Mouse (Mus musculus) lung, postnatal 0 days (tissue): ENCODE data around the gene Sccpdh. TPM values are rescaled to one million over a fixed set of nuclear protein-coding genes. Genes with fewer than 3 reads are reported as not detected.
"Not testable (repeated sequence)": the region's sequence is repeated elsewhere in the genome, so short reads cannot be mapped to it uniquely, and the experiment has no call there.

ENCODE experiments used
- ATAC-seq: fragments of 200-750 bp; cut with Nextera tagmentation; 2 replicates; pipeline ENCODE4 v1.8.0; 2017; ENCODE audit warnings: moderate library complexity
- DNase-seq: peaks from one replicate; pipeline ENCODE4 v3.0.0-alpha.2; 2016; ENCODE audit warnings: low spot score
- H3K27ac ChIP-seq: fragments of 300-500 bp; sonication (generic); 2 replicates; pipeline ENCODE4 v1.5.1; 2014; ENCODE audit warnings: antibody characterized with exemption, mild to moderate bottlenecking, low read length, mixed read lengths
- H3K27me3 ChIP-seq: fragments of 300-500 bp; sonication (generic); replicated peaks from 2 replicates; pipeline ENCODE4 v1.6.1; 2014; ENCODE audit warnings: low read length, mixed read lengths; ENCODE audit not compliant: insufficient read depth
- H3K36me3 ChIP-seq: fragments of 300-500 bp; sonication (generic); 2 replicates; pipeline ENCODE4 v1.6.1; 2014; ENCODE audit warnings: low read length, mixed read lengths; ENCODE audit not compliant: insufficient read depth
- H3K4me1 ChIP-seq: fragments of 300-500 bp; sonication (generic); 2 replicates; pipeline ENCODE4 v1.6.1; 2014; ENCODE audit warnings: antibody characterized with exemption, low read depth, low read length, mixed read lengths; ENCODE audit not compliant: insufficient read depth
- H3K4me2 ChIP-seq: fragments of 300-500 bp; sonication (generic); replicated peaks from 2 replicates; pipeline ENCODE4 v1.6.1; 2014; ENCODE audit warnings: low read depth, mild to moderate bottlenecking, low read length, moderate library complexity, mixed read lengths
- H3K4me3 ChIP-seq: fragments of 300-500 bp; sonication (generic); 2 replicates; pipeline ENCODE4 v1.5.1; 2014; ENCODE audit warnings: low read depth, low read length
- H3K9ac ChIP-seq: fragments of 300-500 bp; sonication (generic); replicated peaks from 2 replicates; pipeline ENCODE4 v1.6.1; 2014; ENCODE audit warnings: low read depth, mild to moderate bottlenecking
- H3K9me3 ChIP-seq: fragments of 300-500 bp; sonication (generic); 2 replicates; pipeline ENCODE4 v1.6.1; 2016; ENCODE audit warnings: low read length, mixed read lengths
- CTCF ChIP-seq: IDR thresholded peaks from 2 replicates; pipeline ENCODE4 v1.5.1; 2016; ENCODE audit warnings: antibody characterized with exemption, mild to moderate bottlenecking
- EP300 ChIP-seq: IDR thresholded peaks from 2 replicates; pipeline ENCODE4 v1.6.1; 2016; ENCODE audit warnings: antibody characterized with exemption, mild to moderate bottlenecking, control low read depth
- WGBS: fragments of 180-500 bp; shearing (Covaris S2); extraction: QIAGEN DNeasy Blood & Tissue Kit; methylation state at CpG from one replicate; pipeline ENCODE4 v1.1.7; 2014; 5-methylcytosine and 5-hydroxymethylcytosine counted together
- polyA plus RNA-seq: library from polyadenylated mRNA; unstranded; fragments of >200 nt; fragmentation: Nextera tagmentation; extraction: Ambion mirVana; gene quantifications from 2 replicates; pipeline ENCODE4 v1.2.1, GENCODE M21; 2015

Sccpdh gene
- polyA plus RNA-seq, 1 experiment from 2014 or later, result 54.1 TPM

GRCm38 (mm10) chr1:179645101-179645979 lies 22.7 kb upstream of the Sccpdh start:
- peak; percentile 90 for TF ChIP-seq CTCF
- TF ChIP-seq EP300, result no peak
- DNase-seq, result peak; percentile 88
- no peaks in the 10 kb centered on the region for H3K4me1 ChIP-seq
- H3K36me3 ChIP-seq, result no peaks in the 10 kb centered on the region
- 0 out of 2 replicates have a peak overlapping the region, but pooled peaks have one; percentile 32 for H3K4me2 ChIP-seq
- H3K9me3 ChIP-seq, result no peaks in the 10 kb centered on the region
- H3K27me3 ChIP-seq, result no peaks in the 10 kb centered on the region
- H3K27ac ChIP-seq, result no peak overlapping the region
- no peak overlapping the region for H3K4me3 ChIP-seq
- WGBS, result 60% methylated on average over 13 of the region's 13 CpGs
- ATAC-seq, result peak; percentile 80
- no peak overlapping the region for H3K9ac ChIP-seq

- H3K4me2 ChIP-seq, result 0 out of 2 replicates have a peak overlapping the region, but pooled peaks have one; percentile 32
- no peaks in the 10 kb centered on the region for H3K36me3 ChIP-seq
- H3K9ac ChIP-seq, result no peak overlapping the region
- no peaks in the 10 kb centered on the region for H3K9me3 ChIP-seq
- no peak overlapping the region for H3K4me3 ChIP-seq
- 24% methylated on average over 4 of the region's 4 CpGs for WGBS
- DNase-seq (no peak), ATAC-seq (no peak; the same call in 1 of the 2 replicates)
- H3K4me1 ChIP-seq, result no peaks in the 10 kb centered on the region
- H3K27me3 ChIP-seq, result no peaks in the 10 kb centered on the region
- H3K27ac ChIP-seq, result no peak overlapping the region
- TF ChIP-seq CTCF (no peak), EP300 (no peak)
These were observed 22.1 kb upstream of the Sccpdh start for GRCm38 (mm10) chr1:179645980-179646268.

DNA sequence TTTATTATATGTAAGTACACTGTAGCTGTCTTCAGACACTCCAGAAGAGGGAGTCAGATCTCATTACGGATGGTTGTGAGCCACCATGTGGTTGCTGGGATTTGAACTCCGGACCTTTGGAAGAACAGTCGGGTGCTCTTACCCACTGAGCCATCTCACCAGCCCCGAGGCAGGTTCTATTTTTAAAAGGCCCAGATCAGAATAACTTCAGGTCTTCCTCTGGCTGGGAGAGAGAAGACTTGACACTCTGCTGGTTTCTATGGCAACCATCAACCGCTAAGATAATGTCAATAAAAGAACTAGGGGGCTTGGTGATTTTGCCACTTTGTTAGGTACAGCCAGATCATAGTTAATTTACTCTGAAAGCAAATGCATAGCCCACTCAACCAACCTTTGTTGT lies 19.3 kb upstream of the Sccpdh start:
- H3K27me3 ChIP-seq, H3K36me3 ChIP-seq, H3K4me1 ChIP-seq, DNase-seq, H3K9me3 ChIP-seq, H3K4me3 ChIP-seq, ATAC-seq, H3K27ac ChIP-seq, H3K9ac ChIP-seq: not testable (repeated sequence)
- 0 out of 2 replicates have a peak overlapping the region, but pooled peaks have one; percentile 5 for H3K4me2 ChIP-seq
- WGBS, result 56% methylated on average over 4 of the region's 5 CpGs

DNA sequence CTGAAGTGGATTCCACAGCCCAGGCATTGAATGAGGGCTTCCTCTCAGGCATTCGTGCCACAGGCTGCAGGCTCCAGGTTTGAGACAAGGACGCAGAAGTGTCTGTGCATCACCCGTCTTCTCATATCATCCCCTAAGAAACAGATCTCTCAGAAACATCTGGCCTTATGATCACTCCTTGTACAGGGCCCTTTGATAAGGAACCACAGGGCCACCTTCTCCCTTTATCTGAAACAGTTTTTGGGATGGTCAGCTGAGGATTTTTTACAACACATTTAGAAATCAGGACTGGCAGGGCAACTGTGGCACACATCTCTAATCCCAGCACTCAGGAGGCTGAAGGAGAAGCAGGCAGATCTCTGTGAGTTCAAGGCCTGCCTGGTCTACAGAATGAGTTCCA lies 18.7 kb upstream of the Sccpdh start:
- Histone ChIP-seq H3K9me3 (no peaks in the 10 kb centered on the region), H3K4me2 (0 out of 2 replicates have a peak overlapping the region, but pooled peaks have one; percentile 5), H3K9ac (no peak overlapping the region), H3K27me3 (no peaks in the 10 kb centered on the region), H3K27ac (no peak overlapping the region), H3K4me1 (no peaks in the 10 kb centered on the region), H3K36me3 (no peaks in the 10 kb centered on the region), H3K4me3 (no peak overlapping the region)
- no peak for TF ChIP-seq CTCF
- TF ChIP-seq EP300, result no peak
- WGBS, result 50% methylated on average over 3 of the region's 3 CpGs
- ATAC-seq (no peak), DNase-seq (no peak)

DNA sequence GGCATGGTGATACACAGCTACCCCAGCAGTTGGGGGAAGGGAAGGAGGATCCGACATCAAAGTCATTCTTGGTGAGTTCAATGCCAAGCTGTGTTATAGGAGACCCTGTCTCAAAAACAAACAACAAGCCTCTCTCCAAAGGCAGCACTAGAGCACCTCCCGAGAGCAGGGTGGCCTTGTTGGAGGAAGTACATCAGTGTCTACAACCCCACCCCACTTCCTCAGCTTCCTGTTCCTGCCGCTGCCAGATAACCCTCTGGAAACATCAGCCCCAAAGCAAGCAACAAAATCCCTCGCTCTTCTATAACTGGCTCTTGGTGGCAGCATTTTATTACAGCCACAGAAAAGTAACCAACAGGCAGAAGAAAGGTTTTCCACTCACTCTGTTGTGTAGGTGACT lies 17.7 kb upstream of the Sccpdh start:
- H3K27me3 ChIP-seq, result no peaks in the 10 kb centered on the region
- DNase-seq (peak; percentile 47), ATAC-seq (peak; percentile 72)
- H3K9ac ChIP-seq, result no peak overlapping the region
- H3K9me3 ChIP-seq, result no peaks in the 10 kb centered on the region
- H3K4me2 ChIP-seq, result no peak overlapping the region
- TF ChIP-seq CTCF (peak; percentile 7; the same call in 1 of the 2 replicates), EP300 (peak; percentile 28; the same call in 1 of the 2 replicates)
- no peak overlapping the region for H3K4me3 ChIP-seq
- no peaks in the 10 kb centered on the region for H3K4me1 ChIP-seq
- WGBS, result 40% methylated on average over 4 of the region's 4 CpGs
- H3K27ac ChIP-seq, result peak overlapping the region; percentile 20
- no peaks in the 10 kb centered on the region for H3K36me3 ChIP-seq

GRCm38 (mm10) chr1:179651224-179651623 lies 16.8 kb upstream of the Sccpdh start:
- H3K27ac ChIP-seq, result no peak overlapping the region
- H3K36me3 ChIP-seq, result no peaks in the 10 kb centered on the region
- H3K9me3 ChIP-seq, result no peaks in the 10 kb centered on the region
- H3K4me2 ChIP-seq, result no peak overlapping the region
- no peak overlapping the region for H3K9ac ChIP-seq
- DNase-seq (no peak), ATAC-seq (no peak)
- no peak overlapping the region for H3K4me3 ChIP-seq
- no peaks in the 10 kb centered on the region for H3K27me3 ChIP-seq
- no peaks in the 10 kb centered on the region for H3K4me1 ChIP-seq
- WGBS, result 80% methylated on average over 5 of the region's 5 CpGs
- TF ChIP-seq EP300 (no peak), CTCF (no peak)
